Mouse (Mus musculus): ENCODE measurements around the gene Eif1ax. TPM values are rescaled to one million over a fixed set of nuclear protein-coding genes. Genes with fewer than 3 reads are reported as not detected.
"Not testable (repeated sequence)": the region's sequence is repeated elsewhere in the genome, so short reads cannot be mapped to it uniquely, and the experiment has no call there.

The Eif1ax gene
- total and polyA plus RNA-seq, 3 experiments: 133 to 236 (median 151) TPM

GRCm38 (mm10) chrX:159414829-159415673 is 43.1 kb downstream of the Eif1ax start:
- H3K79me2 ChIP-seq (replicated peaks; ENCODE audit: control insufficient read depth, extremely low read depth, insufficient read depth, poor library complexity, severe bottlenecking): no peaks in the 10 kb centered on the region
- no peaks in the 10 kb centered on the region for H3K36me3 ChIP-seq (replicated peaks in 1 of 2; ENCODE audit: control insufficient read depth in 1 of 2, insufficient read depth in 1 of 2, low read length in 1 of 2)
- TF ChIP-seq MAFK (IDR thresholded peaks at IDR 0.05; ENCODE audit: insufficient replicate concordance, low read length) (no peak), USF2 (conservative IDR thresholded peaks at IDR 0.05; ENCODE audit: low read depth, low read length) (no peak), ZNF384 (IDR thresholded peaks at IDR 0.05; ENCODE audit: low read depth, low read length) (no peak), SMC3 (IDR thresholded peaks at IDR 0.05; ENCODE audit: low read depth, low read length) (no peak)
- no peaks in the 10 kb centered on the region for H3K4me1 ChIP-seq (ENCODE audit: control insufficient read depth in 1 of 2, insufficient read depth in 2 of 2)
- no peak overlapping the region for H3K4me3 ChIP-seq (replicated peaks in 1 of 3; ENCODE audit: low read depth in 2 of 3, low read length in 2 of 3, poor library complexity in 1 of 3)
- H3K27ac ChIP-seq (ENCODE audit: insufficient read depth, low read depth): no peak overlapping the region
- dilution Hi-C loops (cut with MboI; ENCODE audit: extremely low pct_ligation_motif_present, extremely low pct_unique_long_range_greater_than_20kb, low sequenced_read_pairs) (no loop called here), in situ Hi-C loops (cut with MboI; ENCODE audit: low pct_ligation_motif_present, low pct_unique_long_range_greater_than_20kb, low sequenced_read_pairs) (no loop called here)
- no peaks in the 10 kb centered on the region for H3K9me3 ChIP-seq (replicated peaks; ENCODE audit: low read length)
- no peaks in the 10 kb centered on the region for H3K27me3 ChIP-seq (replicated peaks)
- no peak overlapping the region for H3K9ac ChIP-seq (ENCODE audit: insufficient read depth, low read depth)
- no peak for DNase-seq (ENCODE audit: extremely low read depth)
- H3K4me2 ChIP-seq (ENCODE audit: insufficient read depth, low read depth, poor library complexity, severe bottlenecking): no peak overlapping the region

- H3K27me3 ChIP-seq (replicated peaks); H3K9ac ChIP-seq (ENCODE audit: insufficient read depth, low read depth); H3K79me2 ChIP-seq (replicated peaks; ENCODE audit: control insufficient read depth, extremely low read depth, insufficient read depth, poor library complexity, severe bottlenecking); H3K4me1 ChIP-seq (ENCODE audit: control insufficient read depth in 1 of 2, insufficient read depth in 2 of 2); DNase-seq (ENCODE audit: extremely low read depth); in situ Hi-C loops (cut with MboI; ENCODE audit: low pct_ligation_motif_present, low pct_unique_long_range_greater_than_20kb, low sequenced_read_pairs); H3K27ac ChIP-seq (ENCODE audit: insufficient read depth, low read depth); H3K4me3 ChIP-seq (replicated peaks in 1 of 3; ENCODE audit: low read depth in 2 of 3, low read length in 2 of 3, poor library complexity in 1 of 3); H3K9me3 ChIP-seq (replicated peaks; ENCODE audit: low read length); H3K36me3 ChIP-seq (replicated peaks in 1 of 2; ENCODE audit: control insufficient read depth in 1 of 2, insufficient read depth in 1 of 2, low read length in 1 of 2); dilution Hi-C loops (cut with MboI; ENCODE audit: extremely low pct_ligation_motif_present, extremely low pct_unique_long_range_greater_than_20kb, low sequenced_read_pairs); H3K4me2 ChIP-seq (ENCODE audit: insufficient read depth, low read depth, poor library complexity, severe bottlenecking): not testable (repeated sequence)
Observed at GRCm38 (mm10) chrX:159430507-159430906, 58.5 kb downstream of the Eif1ax start.

Other genes with a start within 250 kb of the Eif1ax start
- 5.9 and 6.9 TPM in 2 replicates for gene Rps6ka3, start 161.9 kb upstream of the Eif1ax start, total RNA-seq (2012; rRNA removed)
- gene Rps6ka3, start 161.9 kb upstream of the Eif1ax start, total RNA-seq (2014; rRNA removed): 16.7 and 20.9 TPM in 2 replicates
- gene Rps6ka3, start 161.9 kb upstream of the Eif1ax start, polyA plus RNA-seq (2012; ENCODE audit: insufficient read length, low read depth): 13.1 and 13.5 TPM in 2 replicates
- gene Map7d2, start 42.4 kb downstream of the Eif1ax start, total RNA-seq (2012; rRNA removed): not detected in 2 replicates
- 0.14 and 0.19 TPM in 2 replicates for gene Map7d2, start 42.4 kb downstream of the Eif1ax start, total RNA-seq (2014; rRNA removed)
- gene Map7d2, start 42.4 kb downstream of the Eif1ax start, polyA plus RNA-seq (2012; ENCODE audit: insufficient read length, low read depth): 0.75 and 1.1 TPM in 2 replicates
- gene Bclaf3, start 154.5 kb downstream of the Eif1ax start, total RNA-seq (2012; rRNA removed): 6.6 and 6.9 TPM in 2 replicates
- 14.6 and 18.0 TPM in 2 replicates for gene Bclaf3, start 154.5 kb downstream of the Eif1ax start, total RNA-seq (2014; rRNA removed)
- 14.3 and 14.7 TPM in 2 replicates for gene Bclaf3, start 154.5 kb downstream of the Eif1ax start, polyA plus RNA-seq (2012; ENCODE audit: insufficient read length, low read depth)